ENCODE assay signal across 24 mouse cellular contexts in genomic region chr1:184958388-184958787, GRCm38 (mm10). TPM values are rescaled to one million over a fixed set of nuclear protein-coding genes. Genes with fewer than 3 reads are reported as not detected.
DNase-seq lines count a peak whose midpoint lies in the region; ATAC-seq and TF ChIP-seq lines count a peak whose summit lies in the region.
"Had no signal": no experiment of that assay in that cellular context is flagged by ENCODE, and none has a peak within 500 bp of the region (broad histone marks: within the 10 kb centered on the region; RNA-seq: fewer than 3 reads in every experiment).

No protein-coding gene starts in this region.

- no peak for ATAC-seq in heart, embryonic 13.5 days (ENCODE audit: extremely low read depth, insufficient number of reproducible peaks, low FRiP score, low TSS enrichment)
- no peak for ATAC-seq in lung, embryonic 14.5 days (ENCODE audit: insufficient read depth)
- ATAC-seq in embryonic facial prominence, embryonic 14.5 days (ENCODE audit: low read depth) = no peak
- ATAC-seq in intestine, embryonic 16.5 days = no peak; the same call in 1 of the 2 replicates
- no peak for ATAC-seq in liver, embryonic 12.5 days
- ATAC-seq: activated CD4-positive, CD25-positive, alpha-beta regulatory T cell, adult 4 months; midbrain, embryonic 13.5 days; Patski had no signal

- H3K4me2 ChIP-seq in heart, embryonic 13.5 days = peak overlapping the region; percentile 52
- H3K4me2 ChIP-seq in lung, embryonic 14.5 days = peak overlapping the region; percentile 43
- no peak overlapping the region for H3K4me2 ChIP-seq in embryonic facial prominence, embryonic 14.5 days (ENCODE audit: low read depth, low read length)
- peak overlapping the region; percentile 20 for H3K4me2 ChIP-seq in intestine, embryonic 16.5 days (ENCODE audit: low read depth, low read length)
- H3K4me2 ChIP-seq in liver, embryonic 12.5 days = no peak overlapping the region
- H3K4me2 ChIP-seq: embryonic facial prominence, embryonic 12.5 days; limb, embryonic 12.5 days; midbrain, embryonic 13.5 days had no signal

- no peak for DNase-seq in heart, adult 18-20 months
- DNase-seq in lung, embryonic 14.5 days = no peak
- DNase-seq in lung, postnatal 25 days (ENCODE audit: low spot score) = no peak
- no peak for DNase-seq in embryonic facial prominence, embryonic 14.5 days (ENCODE audit: low spot score)
- DNase-seq: cerebellum, adult 11-12 months; cerebellum, postnatal 36 days; gastrocnemius, postnatal 36 days; kidney, adult 11 months; retina, postnatal 1 day; right cerebral cortex, postnatal 4 days; thymus, adult 18-20 months had no signal

- 47% methylated on average over 6 of the region's 6 CpGs for WGBS in heart, embryonic 13.5 days
- WGBS in lung, embryonic 14.5 days = 60% methylated on average over 6 of the region's 6 CpGs
- WGBS in embryonic facial prominence, embryonic 14.5 days = 59% methylated on average over 6 of the region's 6 CpGs
- 52% methylated on average over 6 of the region's 6 CpGs for WGBS in intestine, embryonic 16.5 days
- 71% methylated on average over 6 of the region's 6 CpGs for WGBS in liver, embryonic 12.5 days (ENCODE audit: insufficient replicate concordance)

- peak overlapping the region; percentile 37 for H3K9ac ChIP-seq in heart, embryonic 13.5 days
- no peak overlapping the region for H3K9ac ChIP-seq in lung, embryonic 14.5 days
- H3K9ac ChIP-seq in embryonic facial prominence, embryonic 14.5 days (ENCODE audit: low read depth, low read length) = no peak overlapping the region
- H3K9ac ChIP-seq in intestine, embryonic 16.5 days (ENCODE audit: low read depth, low read length) = 0 out of 2 replicates have a peak overlapping the region, but pooled peaks have one; percentile 36
- H3K9ac ChIP-seq in liver, embryonic 12.5 days = no peak overlapping the region
- H3K9ac ChIP-seq: embryonic facial prominence, embryonic 12.5 days; limb, embryonic 12.5 days; liver, embryonic 14.5 days; midbrain, embryonic 13.5 days had no signal

- peaks cover 2% of the 10 kb centered on the region; the same call in 1 of the 2 replicates for H3K36me3 ChIP-seq in heart, embryonic 13.5 days
- H3K36me3 ChIP-seq in lung, embryonic 14.5 days (ENCODE audit: insufficient read depth) = no peaks in the 10 kb centered on the region
- H3K36me3 ChIP-seq in embryonic facial prominence, embryonic 14.5 days (ENCODE audit: control insufficient read depth, insufficient read depth, low read length) = peaks cover 6% of the 10 kb centered on the region; the same call in 1 of the 2 replicates
- H3K36me3 ChIP-seq in intestine, embryonic 16.5 days (ENCODE audit: control insufficient read depth, insufficient read depth, low read length) = 0 out of 2 replicates have a peak, but pooled peaks cover 2% of the 10 kb centered on the region
- no peaks in the 10 kb centered on the region for H3K36me3 ChIP-seq in liver, embryonic 12.5 days
- H3K36me3 ChIP-seq: embryonic facial prominence, embryonic 12.5 days had no signal

- peaks cover 4% of the 10 kb centered on the region; the same call in 1 of the 2 replicates for H3K9me3 ChIP-seq in heart, embryonic 13.5 days
- no peaks in the 10 kb centered on the region for H3K9me3 ChIP-seq in lung, embryonic 14.5 days (ENCODE audit: low read depth, low read length)
- peaks cover 21% of the 10 kb centered on the region for H3K9me3 ChIP-seq in embryonic facial prominence, embryonic 14.5 days (ENCODE audit: control insufficient read depth, low read length)
- H3K9me3 ChIP-seq in intestine, embryonic 16.5 days (ENCODE audit: control insufficient read depth, low read length) = peaks cover 6% of the 10 kb centered on the region; the same call in 1 of the 2 replicates
- no peaks in the 10 kb centered on the region; the same call in 1 of the 2 replicates for H3K9me3 ChIP-seq in liver, embryonic 12.5 days (replicated peaks)

- H3K27me3 ChIP-seq in heart, embryonic 13.5 days (replicated peaks) = no peaks in the 10 kb centered on the region
- no peaks in the 10 kb centered on the region for H3K27me3 ChIP-seq in lung, embryonic 14.5 days (ENCODE audit: insufficient read depth, low read length)
- H3K27me3 ChIP-seq in embryonic facial prominence, embryonic 14.5 days (replicated peaks; ENCODE audit: control insufficient read depth, insufficient read depth, low read length) = no peaks in the 10 kb centered on the region
- H3K27me3 ChIP-seq in intestine, embryonic 16.5 days (replicated peaks; ENCODE audit: control insufficient read depth, insufficient read depth, low read length) = no peaks in the 10 kb centered on the region
- H3K27me3 ChIP-seq in liver, embryonic 12.5 days (replicated peaks) = no peaks in the 10 kb centered on the region
- H3K27me3 ChIP-seq: embryonic facial prominence, embryonic 12.5 days; limb, embryonic 12.5 days; midbrain, embryonic 13.5 days; Patski had no signal

- no peak for TF ChIP-seq CTCF in lung, embryonic 14.5 days (IDR thresholded peaks at IDR 0.05; ENCODE audit: low read depth)

- H3K4me1 ChIP-seq in heart, embryonic 13.5 days = peaks cover 22% of the 10 kb centered on the region
- no peaks in the 10 kb centered on the region for H3K4me1 ChIP-seq in lung, embryonic 14.5 days (ENCODE audit: insufficient read depth)
- H3K4me1 ChIP-seq in embryonic facial prominence, embryonic 14.5 days (ENCODE audit: control insufficient read depth, insufficient read depth, low read length) = no peaks in the 10 kb centered on the region
- peaks cover 4% of the 10 kb centered on the region; the same call in 1 of the 2 replicates for H3K4me1 ChIP-seq in intestine, embryonic 16.5 days (ENCODE audit: control insufficient read depth, insufficient read depth, low read length)
- H3K4me1 ChIP-seq in liver, embryonic 12.5 days = peaks cover 7% of the 10 kb centered on the region
- H3K4me1 ChIP-seq: embryonic facial prominence, embryonic 12.5 days; limb, embryonic 12.5 days; midbrain, embryonic 13.5 days had no signal

- 0 out of 2 replicates have a peak overlapping the region, but pooled peaks have one; percentile 10 for H3K27ac ChIP-seq in heart, embryonic 13.5 days (replicated peaks)
- H3K27ac ChIP-seq in lung, embryonic 14.5 days (ENCODE audit: low read depth) = no peak overlapping the region
- 0 out of 2 replicates have a peak overlapping the region, but pooled peaks have one; percentile 6 for H3K27ac ChIP-seq in embryonic facial prominence, embryonic 14.5 days (replicated peaks; ENCODE audit: low read depth, low read length)
- peak overlapping the region; percentile 13; the same call in 1 of the 2 replicates for H3K27ac ChIP-seq in intestine, embryonic 16.5 days (ENCODE audit: low read length)
- H3K27ac ChIP-seq in liver, embryonic 12.5 days = no peak overlapping the region
- H3K27ac ChIP-seq: embryonic facial prominence, embryonic 12.5 days; kidney, postnatal 0 days; left cerebral cortex, adult 2 months; limb, embryonic 12.5 days; liver, embryonic 14.5 days; midbrain, embryonic 13.5 days had no signal

- no peak overlapping the region for H3K4me3 ChIP-seq in heart, embryonic 13.5 days
- no peak overlapping the region for H3K4me3 ChIP-seq in lung, embryonic 14.5 days (ENCODE audit: low read depth, low read length)
- no peak overlapping the region for H3K4me3 ChIP-seq in embryonic facial prominence, embryonic 14.5 days (ENCODE audit: low read depth, low read length)
- peak overlapping the region; percentile 23; the same call in 1 of the 2 replicates for H3K4me3 ChIP-seq in intestine, embryonic 16.5 days (ENCODE audit: low read length)
- no peak overlapping the region for H3K4me3 ChIP-seq in liver, embryonic 12.5 days
- H3K4me3 ChIP-seq: embryonic facial prominence, embryonic 12.5 days; left cerebral cortex, adult 2 months; limb, embryonic 12.5 days; midbrain, embryonic 13.5 days; myocyte had no signal

RNA-seq across cellular contexts. Expression of gene Mark1, which starts 41.0 kb away (rescaled TPM):
- polyA plus RNA-seq in heart, embryonic 13.5 days (2015; fragmentation: Nextera tagmentation; extraction: Ambion mirVana) = 1.5 and 1.9 TPM in 2 replicates
- 1 to 10 TPM; 8.7 to 8.8 TPM for total RNA-seq in heart, adult 18-20 months (2021)
- polyA plus RNA-seq in lung, embryonic 14.5 days (2014; fragmentation: Nextera tagmentation; extraction: Ambion mirVana) = 2.5 and 3.0 TPM in 2 replicates
- 4.0 and 4.1 TPM in 2 replicates for polyA plus RNA-seq in embryonic facial prominence, embryonic 14.5 days (2014; fragmentation: Nextera tagmentation; extraction: Ambion mirVana)
- polyA plus RNA-seq in intestine, embryonic 16.5 days (2015; fragmentation: Nextera tagmentation; extraction: Ambion mirVana) = 1.9 TPM in 2 replicates
- 0.30 and 0.42 TPM in 2 replicates for polyA plus RNA-seq in liver, embryonic 12.5 days (2016; fragmentation: Nextera tagmentation; extraction: Ambion mirVana)
- total RNA-seq: hematopoietic stem cell, adult 5-6 weeks had no signal
- polyA plus RNA-seq: activated CD4-positive, CD25-positive, alpha-beta regulatory T cell, adult 4 months; myocyte had no signal

Comparison
In these comparisons a context has a peak if more than half of its experiments do, and no peak if none do; other contexts are left out.
1. H3K27ac ChIP-seq: peak in heart, embryonic 13.5 days (single experiment), embryonic facial prominence, embryonic 14.5 days (single experiment) and intestine, embryonic 16.5 days (single experiment); none in lung, embryonic 14.5 days (single experiment) and liver, embryonic 12.5 days (single experiment).
2. H3K4me2 ChIP-seq: peak in heart, embryonic 13.5 days (single experiment), lung, embryonic 14.5 days (single experiment) and intestine, embryonic 16.5 days (single experiment); none in embryonic facial prominence, embryonic 14.5 days (single experiment) and liver, embryonic 12.5 days (single experiment).
3. H3K9ac ChIP-seq: peak in heart, embryonic 13.5 days (single experiment) and intestine, embryonic 16.5 days (single experiment); none in lung, embryonic 14.5 days (single experiment), embryonic facial prominence, embryonic 14.5 days (single experiment) and liver, embryonic 12.5 days (single experiment).